Mouse (Mus musculus): ENCODE measurements around the gene Ric1.

The Ric1 gene

DNA sequence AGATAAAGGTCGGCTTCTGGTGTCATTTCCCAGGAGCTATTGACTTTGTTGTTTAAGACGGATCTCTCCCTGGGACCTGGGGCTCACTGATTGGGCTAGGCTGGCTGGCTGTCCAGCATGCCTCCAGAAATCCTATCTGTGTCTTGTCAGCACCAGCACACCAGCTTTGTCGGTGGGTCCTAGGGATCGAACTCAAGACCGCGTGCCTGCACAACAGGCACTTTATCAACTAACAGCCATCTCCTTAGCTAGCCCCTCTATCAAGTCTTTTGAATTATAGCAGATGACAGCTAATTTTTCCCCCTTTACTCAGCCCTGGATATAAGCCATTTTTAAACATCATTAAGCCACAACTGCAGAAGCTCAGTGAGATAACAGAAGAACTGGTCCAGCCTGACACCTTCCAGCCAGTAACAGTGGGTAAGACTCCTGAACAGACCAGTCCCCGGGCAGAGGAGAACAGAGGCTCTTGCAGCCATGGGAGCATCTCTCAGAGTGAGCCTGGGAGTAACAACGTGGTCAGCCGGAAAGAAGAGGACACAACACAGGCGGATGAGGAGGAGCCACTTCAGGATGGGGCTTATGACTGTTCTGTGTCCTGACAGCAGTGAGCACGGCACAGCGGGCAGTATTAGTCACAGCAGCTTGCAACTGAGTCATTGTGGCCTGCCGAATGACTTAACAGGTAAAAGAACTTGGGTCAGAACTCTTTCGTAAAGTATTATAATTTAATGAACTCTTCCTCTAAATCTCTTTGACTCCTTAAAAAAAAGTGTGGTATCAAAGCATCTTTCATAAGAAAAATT lies 81.7 kb downstream of the Ric1 start:
- in situ Hi-C loops (cut with MboI, MseI) = no loop called here

- in situ Hi-C loops (cut with MboI, MseI) = no loop called here
Measured at GRCm38 (mm10) chr19:29604653-29605052, 82.6 kb downstream of the Ric1 start.

DNA sequence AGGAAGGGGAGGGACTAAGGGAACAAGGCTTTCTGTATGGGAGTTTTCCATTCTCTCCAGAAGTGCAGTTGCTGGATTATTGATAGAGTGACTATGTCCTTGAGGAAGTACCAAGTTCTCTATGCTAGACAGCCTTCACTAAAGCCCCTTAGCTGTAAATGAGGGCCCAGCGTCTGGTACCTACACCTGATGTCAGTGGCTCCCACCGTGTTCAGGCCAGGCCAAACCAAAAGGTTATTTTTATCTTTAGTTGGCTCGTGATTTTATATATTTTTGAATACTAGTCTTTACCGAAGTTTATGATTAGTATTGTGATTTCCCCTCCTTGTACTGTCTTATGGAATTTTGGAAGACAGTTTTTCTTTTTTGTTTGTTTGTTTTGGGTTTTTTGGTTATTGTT lies 85.4 kb downstream of the Ric1 start:
- in situ Hi-C loops (cut with MboI, MseI) = no loop called here

GRCm38 (mm10) chr19:29608212-29608611 lies 86.1 kb downstream of the Ric1 start:
- in situ Hi-C loops (cut with MboI, MseI) = no loop called here

GRCm38 (mm10) chr19:29610907-29611306 lies 88.8 kb downstream of the Ric1 start:
- in situ Hi-C loops (cut with MboI, MseI) = no loop called here

- in situ Hi-C loops (cut with MboI, MseI) = no loop called here
Measured at GRCm38 (mm10) chr19:29612102-29612501, 90.0 kb downstream of the Ric1 start.

GRCm38 (mm10) chr19:29641055-29641454 lies 119.0 kb downstream of the Ric1 start:
- in situ Hi-C loops (cut with MboI, MseI) = no loop called here

DNA sequence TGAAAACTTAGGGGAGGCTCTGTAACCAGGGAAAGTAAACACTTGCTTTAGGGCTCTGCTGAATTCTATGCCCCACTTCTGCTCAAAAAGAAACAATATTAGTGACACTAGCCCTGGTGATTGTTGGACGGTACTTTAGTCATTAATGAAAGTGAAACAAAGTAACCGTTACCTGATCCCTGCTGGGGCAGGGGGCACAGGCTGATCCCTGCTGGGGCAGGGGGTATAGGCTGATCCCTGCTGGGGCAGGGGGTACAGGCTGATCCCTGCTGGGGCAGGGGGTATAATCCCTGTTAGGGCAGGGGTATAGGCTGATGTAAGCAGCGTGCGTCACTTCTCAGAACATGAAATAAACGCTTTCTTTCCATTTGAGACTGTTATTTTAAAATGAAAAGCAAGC lies 119.4 kb downstream of the Ric1 start:
- in situ Hi-C loops (cut with MboI, MseI) = no loop called here

DNA sequence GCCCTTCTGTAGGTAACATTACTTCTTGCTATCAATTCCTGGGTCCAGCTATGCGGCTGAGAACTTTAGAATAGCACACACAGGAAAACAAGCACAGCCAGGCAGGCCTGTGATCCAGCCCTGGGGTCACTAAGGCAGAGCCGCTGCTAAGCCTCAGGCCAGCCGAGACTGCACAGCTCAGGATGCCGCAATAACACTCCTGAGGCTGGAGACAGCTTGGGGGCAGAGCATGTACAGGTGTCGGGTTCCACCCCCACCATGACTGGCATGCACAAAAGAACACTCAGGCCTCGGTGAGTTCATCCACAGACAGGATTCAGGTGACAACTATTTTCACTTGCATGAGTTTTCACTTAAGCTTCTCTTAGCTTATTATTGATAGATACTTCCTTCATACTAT lies 120.1 kb downstream of the Ric1 start:
- in situ Hi-C loops (cut with MboI, MseI) = no loop called here

DNA sequence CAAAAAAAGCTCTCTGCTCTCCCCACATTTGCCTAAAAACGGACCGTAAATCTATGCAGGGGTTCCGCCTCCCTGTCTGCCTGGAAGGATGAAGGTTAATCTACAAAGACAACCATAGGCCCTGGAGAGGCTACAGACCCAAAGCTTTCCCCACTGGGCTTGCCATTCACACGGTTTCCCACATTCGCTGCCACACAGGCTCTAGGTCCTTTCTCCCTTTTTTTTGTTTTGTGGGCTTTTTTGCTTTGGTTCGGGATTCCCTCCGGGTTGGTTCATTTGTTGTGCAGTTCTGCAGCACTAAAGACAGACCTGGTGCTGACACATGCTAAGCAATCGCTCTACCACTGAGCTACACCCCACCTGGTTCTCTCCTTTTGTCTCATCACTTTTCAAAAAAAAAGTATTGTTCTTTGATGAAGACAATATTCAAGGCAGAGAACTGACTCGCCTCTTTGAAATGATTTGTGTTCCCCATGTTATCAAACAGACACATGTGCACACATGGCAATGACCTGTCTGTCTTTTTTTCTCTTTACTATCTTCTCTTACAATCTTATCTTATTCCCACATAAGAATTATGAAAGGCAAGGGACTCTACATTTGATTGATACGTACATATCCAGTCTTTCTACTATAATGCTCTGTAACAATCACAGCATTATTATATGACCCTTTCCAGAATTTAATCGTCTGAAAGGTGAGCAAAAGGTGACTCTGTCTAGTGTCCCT lies 121.3 kb downstream of the Ric1 start:
- in situ Hi-C loops (cut with MboI, MseI) = no loop called here

- in situ Hi-C loops (cut with MboI, MseI) = no loop called here
Measured at GRCm38 (mm10) chr19:29644747-29645146, 122.7 kb downstream of the Ric1 start.

GRCm38 (mm10) chr19:29647651-29648549 lies 125.8 kb downstream of the Ric1 start, which contains the start of gene Ermp1:
Gene Ermp1, minus strand, starts transcription at chr19:29648415.
- in situ Hi-C loops (cut with MboI, MseI) = no loop called here

- in situ Hi-C loops (cut with MboI, MseI) = no loop called here
Measured at GRCm38 (mm10) chr19:29648550-29648914, 126.5 kb downstream of the Ric1 start.

DNA sequence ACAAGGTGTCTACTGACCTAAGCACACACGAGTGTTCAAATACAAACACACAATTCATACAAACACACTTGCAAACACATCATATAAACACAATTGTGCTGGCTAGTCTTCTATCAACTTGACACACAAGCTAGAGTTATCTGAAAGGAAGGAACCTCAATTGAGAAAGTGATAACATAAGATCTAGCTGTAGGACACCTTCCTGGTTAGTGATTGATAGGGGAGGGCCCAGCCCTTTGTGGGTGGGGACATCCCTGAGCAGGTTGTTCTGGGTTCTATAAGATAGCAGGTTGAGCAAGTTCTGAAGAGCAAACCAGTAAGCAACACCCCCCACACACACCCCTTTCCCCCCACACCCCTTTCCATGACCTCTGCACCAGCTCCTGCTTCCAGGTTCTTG lies 127.6 kb downstream of the Ric1 start:
- in situ Hi-C loops (cut with MboI, MseI) = no loop called here

GRCm38 (mm10) chr19:29653768-29654265 lies 131.7 kb downstream of the Ric1 start:
- in situ Hi-C loops (cut with MboI, MseI) = no loop called here

GRCm38 (mm10) chr19:29655148-29655547 lies 133.1 kb downstream of the Ric1 start:
- in situ Hi-C loops (cut with MboI, MseI) = no loop called here

DNA sequence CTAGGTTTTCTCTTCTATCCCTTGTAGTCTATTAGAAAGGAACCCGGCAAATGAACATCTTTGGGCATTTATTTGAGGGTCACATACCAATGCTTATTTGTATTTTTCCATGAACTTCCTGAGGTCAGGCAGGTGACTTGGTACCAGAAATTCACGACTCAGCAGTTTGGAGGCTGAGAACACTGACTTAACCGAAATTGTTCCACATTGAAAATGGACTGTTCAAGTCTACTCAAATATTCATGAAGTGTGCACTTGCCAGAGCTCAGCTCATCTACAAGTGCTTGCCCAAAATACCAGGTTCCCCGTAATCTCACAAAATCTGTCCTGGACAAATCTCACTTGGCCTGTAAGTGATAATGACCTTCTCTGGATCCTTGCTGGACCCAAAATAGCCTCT lies 133.9 kb downstream of the Ric1 start:
- in situ Hi-C loops (cut with MboI, MseI) = no loop called here

All from T-helper 17 cell (primary cell).